Mouse (Mus musculus) midbrain, embryonic 12.5 days (tissue): ENCODE data around the gene Sema3d. TPM values are rescaled to one million over a fixed set of nuclear protein-coding genes. Genes with fewer than 3 reads are reported as not detected.
A peak's percentile ranks its signal among the peaks of the same experiment; 100 is the strongest.

ENCODE experiments used
- ATAC-seq: fragments of 200-750 bp; cut with Nextera tagmentation; 2 replicates; pipeline ENCODE4 v1.8.0; 2017; ENCODE audit warnings: low read depth, moderate TSS enrichment, moderate library complexity; ENCODE audit not compliant: low FRiP score
- H3K27ac ChIP-seq: fragments of 300-500 bp; sonication (generic); replicated peaks from 2 replicates; pipeline ENCODE4 v1.5.1; 2016; ENCODE audit warnings: mild to moderate bottlenecking
- H3K27me3 ChIP-seq: fragments of 300-500 bp; sonication (generic); 2 replicates; pipeline ENCODE4 v1.6.1; 2016; ENCODE audit warnings: mild to moderate bottlenecking
- H3K36me3 ChIP-seq: fragments of 300-500 bp; sonication (generic); 2 replicates; pipeline ENCODE4 v1.6.1; 2016
- H3K4me1 ChIP-seq: fragments of 300-500 bp; sonication (generic); 2 replicates; pipeline ENCODE4 v1.6.1; 2016
- H3K4me2 ChIP-seq: fragments of 300-500 bp; sonication (generic); replicated peaks from 2 replicates; pipeline ENCODE4 v1.6.1; 2016; ENCODE audit warnings: mild to moderate bottlenecking, moderate library complexity
- H3K4me3 ChIP-seq: fragments of 300-500 bp; sonication (generic); 2 replicates; pipeline ENCODE4 v1.5.1; 2016; ENCODE audit warnings: mild to moderate bottlenecking
- H3K9ac ChIP-seq: fragments of 300-500 bp; sonication (generic); replicated peaks from 2 replicates; pipeline ENCODE4 v1.6.1; 2016; ENCODE audit warnings: mild to moderate bottlenecking, moderate library complexity
- H3K9me3 ChIP-seq: fragments of 300-500 bp; sonication (generic); 2 replicates; pipeline ENCODE4 v1.6.1; 2016; ENCODE audit warnings: mild to moderate bottlenecking
- WGBS: fragments of 180-500 bp; shearing (Covaris S2); methylation state at CpG from one replicate; pipeline ENCODE4 v1.1.7; 2016; 5-methylcytosine and 5-hydroxymethylcytosine counted together
- polyA plus RNA-seq: library from polyadenylated mRNA; unstranded; fragments of >200 nt; fragmentation: Nextera tagmentation; extraction: Ambion mirVana; gene quantifications from 2 replicates; pipeline ENCODE4 v1.2.1, GENCODE M21; 2016

Sema3d gene
- polyA plus RNA-seq, 1 experiment from 2014 or later = 2.1 TPM

DNA sequence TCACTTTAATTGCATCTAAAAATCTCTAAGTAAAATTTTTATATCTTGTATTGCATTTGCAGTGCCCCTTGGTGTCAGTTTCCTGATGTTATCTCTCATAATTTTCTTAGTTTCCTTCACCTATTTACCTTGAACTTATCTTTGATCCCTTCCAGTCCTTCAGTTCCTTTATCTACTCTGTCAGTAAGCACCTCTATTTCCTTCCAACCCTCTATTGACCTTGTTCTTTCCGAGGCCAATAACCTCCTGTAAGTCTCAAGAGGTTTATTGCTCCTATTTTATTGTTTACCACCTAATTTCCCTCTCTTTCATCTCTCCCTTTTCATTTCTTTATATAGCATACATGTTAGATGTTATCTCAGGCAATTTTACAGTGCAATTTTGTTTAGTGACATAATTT is 129.3 kb downstream of the Sema3d start:
- Histone ChIP-seq H3K27me3 (no peaks in the 10 kb centered on the region), H3K36me3 (no peaks in the 10 kb centered on the region), H3K9me3 (no peaks in the 10 kb centered on the region), H3K4me3 (no peak overlapping the region), H3K27ac (no peak overlapping the region), H3K9ac (no peak overlapping the region), H3K4me1 (no peaks in the 10 kb centered on the region), H3K4me2 (no peak overlapping the region)
- 74% methylated on average over 1 of the region's 1 CpGs for WGBS
- no peak for ATAC-seq

GRCm38 (mm10) chr5:12515283-12515682 is 132.1 kb downstream of the Sema3d start:
- no peak overlapping the region for H3K4me2 ChIP-seq
- no peaks in the 10 kb centered on the region for H3K9me3 ChIP-seq
- no peaks in the 10 kb centered on the region for H3K27me3 ChIP-seq
- no peaks in the 10 kb centered on the region for H3K36me3 ChIP-seq
- no peak overlapping the region for H3K27ac ChIP-seq
- ATAC-seq = no peak
- H3K9ac ChIP-seq = no peak overlapping the region
- 95% methylated on average over 4 of the region's 4 CpGs for WGBS
- H3K4me1 ChIP-seq = no peaks in the 10 kb centered on the region
- H3K4me3 ChIP-seq = no peak overlapping the region

DNA sequence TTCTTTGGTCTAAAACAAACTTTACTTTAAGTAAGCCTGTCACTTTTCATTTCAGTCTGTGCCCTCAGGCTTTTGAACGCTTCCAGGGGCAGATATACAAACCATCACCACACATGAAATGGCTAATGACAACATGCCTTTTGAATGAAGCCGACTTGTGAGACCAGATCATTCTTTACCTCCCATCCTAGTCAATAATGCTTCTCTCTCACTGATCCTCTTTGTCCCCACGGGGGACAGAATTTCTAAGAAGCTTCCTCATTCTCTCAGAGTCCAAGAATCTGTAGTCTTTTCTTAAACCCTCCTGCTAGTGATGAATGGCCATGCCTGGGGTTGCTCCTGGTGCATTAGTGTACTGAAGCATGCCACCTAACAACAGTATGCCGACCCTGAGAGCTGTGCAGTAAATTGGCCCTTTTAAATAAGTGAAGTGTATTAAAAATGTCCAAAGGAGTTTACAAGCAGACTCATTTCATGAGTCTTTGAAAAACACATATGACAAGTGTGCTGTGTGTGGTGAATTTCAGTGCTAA is 142.1 kb downstream of the Sema3d start:
- peak; percentile 57 for ATAC-seq
- H3K27ac ChIP-seq = no peak overlapping the region

GRCm38 (mm10) chr5:12528596-12528995 is 145.4 kb downstream of the Sema3d start:
- no peak for ATAC-seq
- no peak overlapping the region for H3K9ac ChIP-seq
- H3K4me2 ChIP-seq = no peak overlapping the region
- 85% methylated on average over 2 of the region's 2 CpGs for WGBS
- no peak overlapping the region for H3K4me3 ChIP-seq
- no peaks in the 10 kb centered on the region for H3K27me3 ChIP-seq
- H3K36me3 ChIP-seq = no peaks in the 10 kb centered on the region
- H3K27ac ChIP-seq = no peak overlapping the region
- no peaks in the 10 kb centered on the region for H3K9me3 ChIP-seq
- H3K4me1 ChIP-seq = peaks cover 3% of the 10 kb centered on the region; the same call in 1 of the 2 replicates

More for the DNA sequence above, 142.1 kb downstream of the Sema3d start:
- Histone ChIP-seq H3K9me3 (no peaks in the 10 kb centered on the region), H3K4me1 (peaks cover 3% of the 10 kb centered on the region; the same call in 1 of the 2 replicates), H3K9ac (no peak overlapping the region), H3K4me2 (no peak overlapping the region), H3K4me3 (no peak overlapping the region), H3K27me3 (no peaks in the 10 kb centered on the region), H3K36me3 (no peaks in the 10 kb centered on the region)
- 4% methylated on average over 4 of the region's 4 CpGs for WGBS

DNA sequence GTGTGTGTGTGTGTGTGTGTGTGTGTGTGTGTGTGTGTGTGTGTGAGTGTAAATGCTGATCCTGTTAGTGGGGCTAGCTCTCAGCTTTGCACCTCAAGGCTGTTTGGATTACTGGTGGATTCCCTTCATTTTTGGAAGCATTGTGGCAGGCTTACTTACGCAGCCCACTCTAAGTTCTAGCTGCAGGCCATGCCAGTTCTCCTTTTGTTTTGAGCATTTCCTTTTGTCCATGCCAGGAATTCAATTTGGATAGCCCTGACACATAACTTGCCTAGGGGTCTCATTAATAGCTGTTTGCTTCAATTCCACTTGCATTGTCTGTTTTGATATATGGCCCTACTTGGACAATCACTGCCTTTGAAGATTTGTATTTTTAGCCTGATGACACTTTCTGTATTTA is 146.6 kb downstream of the Sema3d start:
- H3K4me3 ChIP-seq = no peak overlapping the region
- no peaks in the 10 kb centered on the region for H3K9me3 ChIP-seq
- H3K4me1 ChIP-seq = peaks cover 3% of the 10 kb centered on the region; the same call in 1 of the 2 replicates
- H3K27me3 ChIP-seq = no peaks in the 10 kb centered on the region
- peak; percentile 59 for ATAC-seq
- no peak overlapping the region for H3K27ac ChIP-seq
- 45% methylated on average over 1 of the region's 1 CpGs for WGBS
- H3K9ac ChIP-seq = no peak overlapping the region
- H3K36me3 ChIP-seq = no peaks in the 10 kb centered on the region
- H3K4me2 ChIP-seq = no peak overlapping the region

DNA sequence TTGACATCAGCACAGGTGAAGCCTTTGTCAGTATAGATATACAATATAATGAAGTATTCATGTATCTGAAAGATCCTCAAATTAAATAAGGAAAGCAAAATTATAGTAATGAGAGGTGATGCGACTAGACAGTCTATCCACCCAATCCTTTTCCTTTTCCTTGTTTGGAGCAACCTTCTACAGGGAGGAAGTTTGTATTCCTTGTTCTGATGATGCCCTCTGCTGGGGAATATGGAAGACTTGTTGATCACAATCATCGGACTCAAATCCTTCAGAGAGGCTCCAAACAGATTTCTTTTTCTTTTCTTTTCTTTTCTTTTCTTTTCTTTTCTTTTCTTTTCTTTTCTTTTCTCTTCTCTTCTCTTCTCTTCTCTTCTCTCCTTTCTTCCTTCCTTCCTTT is 158.1 kb downstream of the Sema3d start:
- Histone ChIP-seq H3K4me2 (no peak overlapping the region), H3K27ac (no peak overlapping the region), H3K27me3 (no peaks in the 10 kb centered on the region), H3K36me3 (no peaks in the 10 kb centered on the region), H3K9me3 (no peaks in the 10 kb centered on the region), H3K4me1 (no peaks in the 10 kb centered on the region), H3K9ac (no peak overlapping the region), H3K4me3 (no peak overlapping the region)
- ATAC-seq = peak; percentile 49; the same call in 1 of the 2 replicates
- WGBS = 36% methylated on average over 2 of the region's 2 CpGs

DNA sequence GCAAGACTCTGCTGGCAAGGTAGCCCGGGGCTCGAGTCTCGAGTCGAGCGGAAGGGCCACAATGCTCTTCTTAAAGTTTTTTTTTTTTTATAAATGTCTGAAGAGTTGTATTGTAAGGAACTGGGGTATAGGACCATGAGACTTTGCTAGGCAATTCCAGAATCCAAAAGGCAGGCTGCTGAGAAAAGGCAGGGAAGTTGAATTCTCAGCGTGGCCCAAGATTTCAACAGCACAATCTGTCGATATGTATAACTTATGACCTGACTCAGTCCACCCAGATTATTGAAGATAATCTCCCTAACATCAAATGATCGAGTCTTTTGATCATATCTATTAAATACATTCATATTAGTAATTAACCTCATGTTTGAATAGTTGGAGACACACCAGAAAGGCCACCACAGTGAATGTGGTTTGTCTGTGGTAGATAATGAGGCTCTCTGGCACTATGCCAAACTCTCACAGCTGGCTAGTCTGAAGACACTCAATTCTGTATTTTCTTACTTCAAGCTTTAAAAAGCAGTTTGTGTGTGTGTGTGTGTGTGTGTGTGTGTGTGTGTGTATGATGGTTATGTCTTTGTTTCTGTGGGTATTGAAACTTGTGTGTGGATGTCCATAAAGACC is 166.0 kb downstream of the Sema3d start:
- H3K27me3 ChIP-seq = no peaks in the 10 kb centered on the region
- no peak overlapping the region for H3K27ac ChIP-seq
- no peaks in the 10 kb centered on the region for H3K9me3 ChIP-seq
- no peak for ATAC-seq
- H3K4me2 ChIP-seq = no peak overlapping the region
- H3K4me3 ChIP-seq = no peak overlapping the region
- no peaks in the 10 kb centered on the region for H3K36me3 ChIP-seq
- WGBS = 92% methylated on average over 8 of the region's 8 CpGs
- no peak overlapping the region for H3K9ac ChIP-seq
- no peaks in the 10 kb centered on the region for H3K4me1 ChIP-seq

DNA sequence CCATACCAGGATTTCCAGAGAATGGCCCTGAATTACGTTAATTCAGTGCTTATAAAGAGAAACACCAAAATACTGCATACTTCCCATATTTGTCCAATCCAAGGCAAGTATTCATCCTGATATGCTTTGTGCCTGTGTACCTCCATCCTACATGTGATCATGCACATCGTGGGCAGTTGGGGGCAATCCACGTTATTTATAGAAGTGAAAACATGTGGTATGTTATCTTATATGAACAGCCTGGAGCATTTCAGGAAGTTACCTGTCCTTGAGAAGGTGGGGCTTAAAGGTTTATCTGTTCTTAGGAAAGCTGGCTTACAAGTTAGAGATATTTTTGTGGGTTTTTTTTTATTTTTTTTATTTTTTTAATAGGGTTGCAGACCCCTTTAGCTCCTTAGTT is 172.2 kb downstream of the Sema3d start:
- no peak overlapping the region for H3K27ac ChIP-seq
- ATAC-seq = no peak
- H3K36me3 ChIP-seq = no peaks in the 10 kb centered on the region
- H3K9ac ChIP-seq = no peak overlapping the region
- H3K27me3 ChIP-seq = no peaks in the 10 kb centered on the region
- 92% methylated on average over 3 of the region's 3 CpGs for WGBS
- H3K4me3 ChIP-seq = no peak overlapping the region
- no peak overlapping the region for H3K4me2 ChIP-seq
- no peaks in the 10 kb centered on the region for H3K9me3 ChIP-seq
- H3K4me1 ChIP-seq = no peaks in the 10 kb centered on the region

DNA sequence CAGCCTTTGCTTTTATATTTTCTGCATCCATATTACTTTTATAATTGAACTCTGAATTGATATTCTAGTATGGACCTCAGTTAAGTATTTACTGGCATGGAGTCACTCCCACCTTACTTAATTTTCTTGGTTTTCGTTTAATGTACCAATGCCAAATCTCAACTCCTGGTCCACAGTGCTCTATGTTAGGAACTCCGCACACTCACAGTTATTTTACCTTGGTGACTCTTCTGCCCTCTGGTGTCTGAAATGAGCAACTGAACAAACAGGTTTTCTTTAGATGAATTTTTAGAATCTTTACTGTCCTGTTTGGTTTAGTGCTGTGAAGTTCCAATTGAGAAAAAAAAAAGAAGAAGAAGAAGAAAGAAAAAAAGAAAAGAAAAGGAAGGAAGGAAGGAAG is 174.7 kb downstream of the Sema3d start:
- Histone ChIP-seq H3K4me2 (no peak overlapping the region), H3K27ac (no peak overlapping the region), H3K9ac (no peak overlapping the region), H3K4me1 (no peaks in the 10 kb centered on the region), H3K4me3 (no peak overlapping the region), H3K9me3 (no peaks in the 10 kb centered on the region), H3K36me3 (no peaks in the 10 kb centered on the region), H3K27me3 (0 out of 2 replicates have a peak, but pooled peaks cover under 1% of the 10 kb centered on the region)
- no peak for ATAC-seq
- 55% methylated on average over 2 of the region's 2 CpGs for WGBS

GRCm38 (mm10) chr5:12561740-12562139 is 178.6 kb downstream of the Sema3d start:
- no peaks in the 10 kb centered on the region for H3K9me3 ChIP-seq
- H3K27me3 ChIP-seq = 0 out of 2 replicates have a peak, but pooled peaks cover 3% of the 10 kb centered on the region
- H3K4me3 ChIP-seq = no peak overlapping the region
- H3K36me3 ChIP-seq = no peaks in the 10 kb centered on the region
- WGBS = 10% methylated on average over 2 of the region's 2 CpGs
- no peak overlapping the region for H3K4me2 ChIP-seq
- no peak for ATAC-seq
- H3K27ac ChIP-seq = no peak overlapping the region
- H3K4me1 ChIP-seq = no peaks in the 10 kb centered on the region
- no peak overlapping the region for H3K9ac ChIP-seq

DNA sequence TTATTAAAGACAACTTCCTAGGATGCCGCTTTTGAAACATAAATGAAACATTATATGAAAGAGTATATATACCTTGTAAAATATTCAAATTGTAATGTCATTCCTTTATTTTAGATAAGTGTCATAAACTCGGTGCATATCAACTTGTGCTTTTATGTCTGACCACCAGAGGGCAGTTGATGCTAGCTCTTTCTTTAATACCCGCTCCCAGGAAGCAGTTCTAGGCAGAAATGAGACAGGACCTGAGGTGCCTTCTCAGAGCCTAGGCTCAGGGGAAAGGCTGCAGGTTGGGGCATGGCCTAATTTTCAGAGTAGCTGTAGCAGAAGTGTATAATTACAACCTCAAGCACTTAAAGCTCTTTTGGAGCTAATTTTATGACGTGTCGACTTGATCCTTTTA is 179.0 kb downstream of the Sema3d start:
- no peaks in the 10 kb centered on the region for H3K9me3 ChIP-seq
- H3K36me3 ChIP-seq = no peaks in the 10 kb centered on the region
- H3K9ac ChIP-seq = no peak overlapping the region
- no peak overlapping the region for H3K27ac ChIP-seq
- H3K4me2 ChIP-seq = no peak overlapping the region
- 0 out of 2 replicates have a peak, but pooled peaks cover 3% of the 10 kb centered on the region for H3K27me3 ChIP-seq
- no peak overlapping the region for H3K4me3 ChIP-seq
- H3K4me1 ChIP-seq = no peaks in the 10 kb centered on the region
- 0 out of 2 replicates have a peak, but pooled peaks have one; percentile 62 for ATAC-seq
- WGBS = 37% methylated on average over 5 of the region's 5 CpGs

DNA sequence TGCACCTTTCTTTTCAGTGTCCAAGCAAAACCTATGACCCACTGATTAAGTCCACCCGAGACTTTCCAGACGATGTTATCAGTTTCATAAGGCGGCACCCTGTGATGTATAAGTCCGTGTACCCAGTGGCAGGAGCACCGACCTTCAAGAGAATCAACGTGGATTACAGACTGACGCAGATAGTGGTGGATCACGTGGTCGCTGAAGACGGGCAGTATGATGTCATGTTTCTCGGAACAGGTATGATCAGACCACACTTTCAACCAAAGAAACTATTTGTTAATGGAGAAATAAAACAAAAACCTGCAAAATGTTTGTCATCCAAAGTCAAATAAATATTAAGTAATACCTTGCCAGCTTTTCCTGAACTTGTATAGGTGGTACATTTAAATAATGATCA is 179.9 kb downstream of the Sema3d start:
- Histone ChIP-seq H3K9me3 (no peaks in the 10 kb centered on the region), H3K27me3 (0 out of 2 replicates have a peak, but pooled peaks cover 3% of the 10 kb centered on the region), H3K9ac (no peak overlapping the region), H3K36me3 (no peaks in the 10 kb centered on the region), H3K4me1 (no peaks in the 10 kb centered on the region), H3K27ac (no peak overlapping the region), H3K4me2 (no peak overlapping the region), H3K4me3 (no peak overlapping the region)
- WGBS = 90% methylated on average over 11 of the region's 11 CpGs
- no peak for ATAC-seq
